Mouse (Mus musculus) liver, embryonic 14.5 days (tissue): Measurements from ENCODE around the gene Ppa1. TPM values are rescaled to one million over a fixed set of nuclear protein-coding genes. Genes with fewer than 3 reads are reported as not detected.
A peak's percentile ranks its signal among the peaks of the same experiment; 100 is the strongest.

ENCODE experiments used
- ATAC-seq: fragments of 200-750 bp; cut with Nextera tagmentation; 2 replicates; pipeline ENCODE4 v1.8.0; 2017; ENCODE audit warnings: moderate number of reproducible peaks, mild to moderate bottlenecking, moderate library complexity; ENCODE audit not compliant: insufficient read depth
- DNase-seq, 3 experiments: peaks; one replicate each; pipeline ENCODE4 v3.0.0-alpha.2; 2012 to 2013; ENCODE audit warnings: low read depth in 3 of 3, low spot score in 3 of 3
- H3K27ac ChIP-seq: fragments of 300-500 bp; sonication (generic); 2 replicates; pipeline ENCODE4 v1.5.1; 2014; ENCODE audit warnings: moderate library complexity, mild to moderate bottlenecking, control low read depth, inconsistent platforms
- H3K27me3 ChIP-seq: fragments of 300-500 bp; sonication (generic); 2 replicates; pipeline ENCODE4 v1.6.1; 2014; ENCODE audit warnings: mild to moderate bottlenecking, low read length, moderate library complexity; ENCODE audit not compliant: control insufficient read depth, insufficient read depth
- H3K36me3 ChIP-seq: fragments of 300-500 bp; sonication (generic); replicated peaks from 2 replicates; pipeline ENCODE4 v1.6.1; 2014; ENCODE audit warnings: low read depth; ENCODE audit not compliant: control insufficient read depth, insufficient read depth
- H3K4me1 ChIP-seq, 2 experiments: fragments of 200-500 bp in 1 of 2; fragments of 300-500 bp in 1 of 2; sonication (generic) in 1 of 2; replicated peaks; 2 replicates each; pipeline ENCODE4 v1.6.1; 2012 to 2014; ENCODE audit warnings: antibody characterized with exemption in 1 of 2, inconsistent platforms in 1 of 2, low read length in 1 of 2; ENCODE audit not compliant: control insufficient read depth in 2 of 2, insufficient read depth in 2 of 2
- H3K4me2 ChIP-seq: fragments of 300-500 bp; sonication (generic); 2 replicates; pipeline ENCODE4 v1.6.1; 2014; ENCODE audit warnings: low read depth, mild to moderate bottlenecking, control low read depth, moderate library complexity
- H3K4me3 ChIP-seq, 2 experiments: fragments of 200-500 bp in 1 of 2; fragments of 300-500 bp in 1 of 2; sonication (generic) in 1 of 2; 2 replicates each; pipeline ENCODE4 v1.5.1; 2012 to 2014; ENCODE audit warnings: low read depth in 2 of 2, low read length in 2 of 2, mild to moderate bottlenecking in 2 of 2, control low read depth in 1 of 2, inconsistent platforms in 1 of 2, moderate library complexity in 1 of 2; ENCODE audit not compliant: insufficient read depth in 1 of 2
- H3K9ac ChIP-seq: fragments of 300-500 bp; sonication (generic); replicated peaks from 2 replicates; pipeline ENCODE4 v1.6.1; 2014; ENCODE audit warnings: mild to moderate bottlenecking, control low read depth, moderate library complexity
- H3K9me3 ChIP-seq: fragments of 300-500 bp; sonication (generic); 2 replicates; pipeline ENCODE4 v1.6.1; 2016; ENCODE audit warnings: low read length, mixed read lengths; ENCODE audit not compliant: control insufficient read depth
- CTCF ChIP-seq: IDR thresholded peaks from 2 replicates; pipeline ENCODE4 v1.5.1; 2016; ENCODE audit warnings: antibody characterized with exemption, low read depth, control low read depth
- EP300 ChIP-seq: IDR thresholded peaks from 2 replicates; pipeline ENCODE4 v1.6.1; 2016; ENCODE audit warnings: antibody characterized with exemption, low read depth
- WGBS: fragments of 180-500 bp; shearing (Covaris S2); extraction: QIAGEN DNeasy Blood & Tissue Kit; methylation state at CpG from one replicate; pipeline ENCODE4 v1.1.7; 2014; ENCODE audit not compliant: insufficient replicate concordance; 5-methylcytosine and 5-hydroxymethylcytosine counted together
- polyA plus RNA-seq, 2 experiments: library from polyadenylated mRNA; depleted of rRNA in 1 of 2; stranded (reverse) in 1 of 2; unstranded in 1 of 2; fragments of >200 nt; fragmentation: Nextera tagmentation in 1 of 2; extraction: Ambion mirVana in 1 of 2; gene quantifications; 2 replicates each; pipeline versions ENCODE4 v1.2.1 to v1.2.3; 2012 to 2014

Ppa1 gene
- polyA plus RNA-seq, 2 experiments = 51.8 to 98.1 TPM

DNA sequence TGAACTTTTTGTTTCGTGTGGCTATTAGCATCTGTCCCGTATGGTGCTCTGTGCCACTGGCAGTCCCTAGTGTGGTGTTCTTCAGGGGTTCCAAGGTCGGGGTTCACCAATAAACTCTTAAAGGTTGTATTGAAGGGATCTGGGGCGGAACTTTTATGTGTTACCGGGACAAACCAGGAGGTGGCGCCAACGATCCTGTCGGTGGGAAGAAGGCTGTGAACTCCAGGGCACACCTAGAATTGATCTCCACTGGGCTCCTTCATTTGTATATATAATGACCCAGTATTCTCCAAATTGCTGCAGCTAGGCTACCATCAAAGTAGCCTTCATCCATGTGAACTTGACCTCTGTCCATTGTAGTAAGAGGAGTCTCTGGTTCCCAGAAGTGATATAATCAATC lies 42.5 kb upstream of the Ppa1 start:
- Histone ChIP-seq H3K36me3 (no peaks in the 10 kb centered on the region), H3K4me3 (no peak overlapping the region), H3K27me3 (no peaks in the 10 kb centered on the region; the same call in 1 of the 2 replicates), H3K27ac (no peak overlapping the region), H3K4me1 (no peaks in the 10 kb centered on the region), H3K9ac (no peak overlapping the region), H3K4me2 (no peak overlapping the region), H3K9me3 (no peaks in the 10 kb centered on the region)
- DNase-seq = peak; percentile 36 to 44 (median 37)
- no peak for ATAC-seq
- 6% methylated on average over 8 of the region's 8 CpGs for WGBS
- TF ChIP-seq CTCF (peak; percentile 81), EP300 (no peak)

- H3K4me2 ChIP-seq = no peak overlapping the region
- H3K4me3 ChIP-seq = no peak overlapping the region
- no peaks in the 10 kb centered on the region for H3K9me3 ChIP-seq
- TF ChIP-seq CTCF (no peak), EP300 (no peak)
- H3K27me3 ChIP-seq = no peaks in the 10 kb centered on the region; the same call in 1 of the 2 replicates
- H3K4me1 ChIP-seq = no peaks in the 10 kb centered on the region
- H3K36me3 ChIP-seq = no peaks in the 10 kb centered on the region
- no peak for DNase-seq
- no peak overlapping the region for H3K27ac ChIP-seq
- no peak overlapping the region for H3K9ac ChIP-seq
- ATAC-seq = no peak
Observed at GRCm38 (mm10) chr10:61608233-61608632, 40.1 kb upstream of the Ppa1 start.

DNA sequence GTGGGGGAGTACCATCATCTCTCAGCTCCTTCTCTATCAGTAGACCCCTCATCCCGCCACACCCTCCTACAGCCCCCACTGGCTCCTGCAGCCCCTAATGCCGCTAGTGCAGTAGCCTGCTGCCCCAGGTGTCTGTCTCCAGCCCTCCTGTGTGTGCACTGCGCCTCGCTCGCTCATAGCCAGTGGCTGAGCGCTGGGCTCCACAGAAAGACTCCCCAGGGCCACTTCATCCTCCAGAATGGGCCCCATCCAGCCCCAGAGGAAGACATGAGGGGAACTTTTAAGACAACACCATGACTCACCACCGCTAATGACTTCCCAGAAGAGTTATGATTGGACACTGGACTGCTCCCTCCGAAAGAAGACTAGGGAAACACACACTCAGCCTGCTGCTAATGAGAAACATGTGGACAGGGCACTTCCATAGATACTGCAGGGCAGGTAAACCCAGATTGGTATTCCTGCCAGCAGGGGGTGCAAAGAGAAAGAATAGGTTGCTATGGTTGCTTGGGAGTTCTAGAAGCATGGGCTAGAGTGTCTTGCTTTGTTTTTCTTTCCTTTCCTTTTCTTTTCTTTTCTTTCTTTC lies 37.6 kb upstream of the Ppa1 start:
- no peak overlapping the region for H3K4me2 ChIP-seq
- WGBS = 62% methylated on average over 8 of the region's 8 CpGs
- peak; percentile 46; the same call in 1 of the 2 replicates for TF ChIP-seq CTCF
- TF ChIP-seq EP300 = no peak
- H3K9ac ChIP-seq = no peak overlapping the region
- no peaks in the 10 kb centered on the region for H3K27me3 ChIP-seq
- H3K9me3 ChIP-seq = no peaks in the 10 kb centered on the region
- ATAC-seq = no peak
- H3K36me3 ChIP-seq = no peaks in the 10 kb centered on the region
- DNase-seq = no peak
- H3K27ac ChIP-seq = no peak overlapping the region
- no peak overlapping the region for H3K4me3 ChIP-seq
- no peaks in the 10 kb centered on the region for H3K4me1 ChIP-seq

- H3K36me3 ChIP-seq = no peaks in the 10 kb centered on the region
- H3K4me1 ChIP-seq = no peaks in the 10 kb centered on the region
- no peak for TF ChIP-seq CTCF
- no peak for TF ChIP-seq EP300
- WGBS = 82% methylated on average over 7 of the region's 7 CpGs
- no peak for ATAC-seq
- no peak overlapping the region for H3K9ac ChIP-seq
- no peak overlapping the region for H3K4me3 ChIP-seq
- no peaks in the 10 kb centered on the region for H3K27me3 ChIP-seq
- no peak overlapping the region for H3K4me2 ChIP-seq
- no peak overlapping the region for H3K27ac ChIP-seq
- no peaks in the 10 kb centered on the region for H3K9me3 ChIP-seq
- DNase-seq = no peak
Observed at GRCm38 (mm10) chr10:61614311-61614710, 34.0 kb upstream of the Ppa1 start.

GRCm38 (mm10) chr10:61618528-61618927 lies 29.8 kb upstream of the Ppa1 start:
- no peak for DNase-seq
- no peak overlapping the region for H3K4me3 ChIP-seq
- no peak overlapping the region for H3K9ac ChIP-seq
- no peak for ATAC-seq
- WGBS = 61% methylated on average over 2 of the region's 2 CpGs
- no peaks in the 10 kb centered on the region for H3K27me3 ChIP-seq
- H3K4me1 ChIP-seq = no peaks in the 10 kb centered on the region
- H3K9me3 ChIP-seq = no peaks in the 10 kb centered on the region
- TF ChIP-seq EP300 (no peak), CTCF (peak; percentile 11; the same call in 1 of the 2 replicates)
- H3K36me3 ChIP-seq = no peaks in the 10 kb centered on the region
- H3K4me2 ChIP-seq = no peak overlapping the region
- no peak overlapping the region for H3K27ac ChIP-seq
